Mouse (Mus musculus) intestine, postnatal 0 days (tissue): ENCODE data around the gene A3galt2. TPM values are rescaled to one million over a fixed set of nuclear protein-coding genes. Genes with fewer than 3 reads are reported as not detected.
A peak's percentile ranks its signal among the peaks of the same experiment; 100 is the strongest.

Source experiments
- ATAC-seq: fragments of 200-750 bp; cut with Nextera tagmentation; 2 replicates; pipeline ENCODE4 v1.8.0; 2017; ENCODE audit warnings: mild to moderate bottlenecking, moderate TSS enrichment, moderate library complexity
- H3K27ac ChIP-seq: fragments of 300-500 bp; sonication (generic); 2 replicates; pipeline ENCODE4 v1.5.1; 2014; ENCODE audit warnings: mild to moderate bottlenecking, low read depth, low read length, moderate library complexity
- H3K27me3 ChIP-seq: fragments of 300-500 bp; sonication (generic); replicated peaks from 2 replicates; pipeline ENCODE4 v1.6.1; 2014; ENCODE audit warnings: low read length, mixed read lengths; ENCODE audit not compliant: control insufficient read depth, insufficient read depth
- H3K36me3 ChIP-seq: fragments of 300-500 bp; sonication (generic); 2 replicates; pipeline ENCODE4 v1.6.1; 2014; ENCODE audit warnings: mild to moderate bottlenecking, moderate library complexity; ENCODE audit not compliant: control insufficient read depth, insufficient read depth
- H3K4me1 ChIP-seq: fragments of 300-500 bp; sonication (generic); replicated peaks from 2 replicates; pipeline ENCODE4 v1.6.1; 2014; ENCODE audit warnings: antibody characterized with exemption, low read length, mixed read lengths; ENCODE audit not compliant: control insufficient read depth, insufficient read depth
- H3K4me2 ChIP-seq: fragments of 300-500 bp; sonication (generic); replicated peaks from 2 replicates; pipeline ENCODE4 v1.6.1; 2014; ENCODE audit warnings: low read depth, mild to moderate bottlenecking, moderate library complexity
- H3K4me3 ChIP-seq: fragments of 300-500 bp; sonication (generic); 2 replicates; pipeline ENCODE4 v1.5.1; 2014; ENCODE audit warnings: low read depth, low read length
- H3K9ac ChIP-seq: fragments of 300-500 bp; sonication (generic); 2 replicates; pipeline ENCODE4 v1.6.1; 2014; ENCODE audit warnings: mild to moderate bottlenecking, low read depth, low read length
- H3K9me3 ChIP-seq: fragments of 300-500 bp; sonication (generic); 2 replicates; pipeline ENCODE4 v1.6.1; 2016; ENCODE audit warnings: mixed run types; ENCODE audit not compliant: control insufficient read depth
- CTCF ChIP-seq: sonication (generic); IDR thresholded peaks from 2 replicates; pipeline ENCODE4 v1.5.1; 2016; ENCODE audit warnings: low read depth, mild to moderate bottlenecking, control low read depth, antibody characterized with exemption, moderate library complexity
- WGBS: fragments of 180-500 bp; shearing (Covaris S2); extraction: QIAGEN DNeasy Blood & Tissue Kit; methylation state at CpG from one replicate; pipeline ENCODE4 v1.1.7; 2014; 5-methylcytosine and 5-hydroxymethylcytosine counted together
- polyA plus RNA-seq: library from polyadenylated mRNA; unstranded; fragments of >200 nt; fragmentation: Nextera tagmentation; extraction: Ambion mirVana; gene quantifications from 2 replicates; pipeline ENCODE4 v1.2.1, GENCODE M21; 2015

A3galt2 gene
- polyA plus RNA-seq, 1 experiment from 2014 or later, result not detected

GRCm38 (mm10) chr4:128773820-128774219, 18.7 kb downstream of the A3galt2 start:
- TF ChIP-seq CTCF, result no peak
- Histone ChIP-seq H3K4me2 (no peak overlapping the region), H3K36me3 (peaks cover 60% of the 10 kb centered on the region), H3K27ac (no peak overlapping the region; the same call in 1 of the 2 replicates), H3K4me1 (no peaks in the 10 kb centered on the region), H3K9me3 (no peaks in the 10 kb centered on the region), H3K27me3 (no peaks in the 10 kb centered on the region), H3K9ac (no peak overlapping the region), H3K4me3 (no peak overlapping the region)
- no peak for ATAC-seq
- WGBS, result 89% methylated on average over 11 of the region's 11 CpGs

- ATAC-seq, result 0 out of 2 replicates have a peak, but pooled peaks have one; percentile 34
- Histone ChIP-seq H3K9me3 (no peaks in the 10 kb centered on the region), H3K36me3 (peaks cover 65% of the 10 kb centered on the region), H3K4me1 (no peaks in the 10 kb centered on the region), H3K9ac (no peak overlapping the region), H3K4me2 (no peak overlapping the region), H3K27me3 (no peaks in the 10 kb centered on the region), H3K4me3 (no peak overlapping the region), H3K27ac (no peak overlapping the region)
- TF ChIP-seq CTCF, result peak; percentile 81
- WGBS, result 89% methylated on average over 9 of the region's 9 CpGs
Observed at GRCm38 (mm10) chr4:128774467-128774866, 19.3 kb downstream of the A3galt2 start.

GRCm38 (mm10) chr4:128776568-128777289, 21.6 kb downstream of the A3galt2 start:
- WGBS, result 49% methylated on average over 20 of the region's 20 CpGs
- H3K9ac ChIP-seq, result peak overlapping the region; percentile 31; the same call in 1 of the 2 replicates
- H3K4me3 ChIP-seq, result no peak overlapping the region
- H3K27me3 ChIP-seq, result no peaks in the 10 kb centered on the region
- peak overlapping the region; percentile 35; the same call in 1 of the 2 replicates for H3K4me2 ChIP-seq
- H3K36me3 ChIP-seq, result peaks cover 77% of the 10 kb centered on the region
- H3K4me1 ChIP-seq, result no peaks in the 10 kb centered on the region
- no peaks in the 10 kb centered on the region for H3K9me3 ChIP-seq
- ATAC-seq, result peak; percentile 34; the same call in 1 of the 2 replicates
- no peak overlapping the region for H3K27ac ChIP-seq
- peak; percentile 97 for TF ChIP-seq CTCF

GRCm38 (mm10) chr4:128777593-128777992, 22.4 kb downstream of the A3galt2 start:
- H3K4me2 ChIP-seq, result no peak overlapping the region
- no peaks in the 10 kb centered on the region for H3K4me1 ChIP-seq
- WGBS, result 87% methylated on average over 11 of the region's 11 CpGs
- no peak overlapping the region for H3K9ac ChIP-seq
- H3K9me3 ChIP-seq, result no peaks in the 10 kb centered on the region
- no peak overlapping the region for H3K27ac ChIP-seq
- no peak overlapping the region for H3K4me3 ChIP-seq
- H3K27me3 ChIP-seq, result no peaks in the 10 kb centered on the region
- no peak for ATAC-seq
- TF ChIP-seq CTCF, result no peak
- peaks cover 72% of the 10 kb centered on the region for H3K36me3 ChIP-seq

GRCm38 (mm10) chr4:128782037-128782436, 26.9 kb downstream of the A3galt2 start:
- TF ChIP-seq CTCF, result no peak
- Histone ChIP-seq H3K4me3 (no peak overlapping the region), H3K9ac (no peak overlapping the region), H3K4me2 (no peak overlapping the region), H3K4me1 (no peaks in the 10 kb centered on the region), H3K36me3 (peaks cover 61% of the 10 kb centered on the region), H3K27me3 (no peaks in the 10 kb centered on the region), H3K9me3 (no peaks in the 10 kb centered on the region), H3K27ac (no peak overlapping the region)
- WGBS, result 90% methylated on average over 7 of the region's 7 CpGs
- no peak for ATAC-seq

GRCm38 (mm10) chr4:128782645-128783044, 27.5 kb downstream of the A3galt2 start:
- 46% methylated on average over 4 of the region's 4 CpGs for WGBS

More at GRCm38 (mm10) chr4:128782645-128783044, 27.5 kb downstream of the A3galt2 start:
- Histone ChIP-seq H3K36me3 (peaks cover 61% of the 10 kb centered on the region), H3K4me2 (no peak overlapping the region), H3K9ac (no peak overlapping the region), H3K27ac (peak overlapping the region; percentile 28; the same call in 1 of the 2 replicates), H3K9me3 (no peaks in the 10 kb centered on the region), H3K4me1 (no peaks in the 10 kb centered on the region), H3K4me3 (no peak overlapping the region), H3K27me3 (no peaks in the 10 kb centered on the region)
- no peak for ATAC-seq
- TF ChIP-seq CTCF, result no peak
